Mouse (Mus musculus): ENCODE results near the gene Tbce.
"Not testable (repeated sequence)": the region's sequence is repeated elsewhere in the genome, so short reads cannot be mapped to it uniquely, and the experiment has no call there.

Tbce gene

DNA sequence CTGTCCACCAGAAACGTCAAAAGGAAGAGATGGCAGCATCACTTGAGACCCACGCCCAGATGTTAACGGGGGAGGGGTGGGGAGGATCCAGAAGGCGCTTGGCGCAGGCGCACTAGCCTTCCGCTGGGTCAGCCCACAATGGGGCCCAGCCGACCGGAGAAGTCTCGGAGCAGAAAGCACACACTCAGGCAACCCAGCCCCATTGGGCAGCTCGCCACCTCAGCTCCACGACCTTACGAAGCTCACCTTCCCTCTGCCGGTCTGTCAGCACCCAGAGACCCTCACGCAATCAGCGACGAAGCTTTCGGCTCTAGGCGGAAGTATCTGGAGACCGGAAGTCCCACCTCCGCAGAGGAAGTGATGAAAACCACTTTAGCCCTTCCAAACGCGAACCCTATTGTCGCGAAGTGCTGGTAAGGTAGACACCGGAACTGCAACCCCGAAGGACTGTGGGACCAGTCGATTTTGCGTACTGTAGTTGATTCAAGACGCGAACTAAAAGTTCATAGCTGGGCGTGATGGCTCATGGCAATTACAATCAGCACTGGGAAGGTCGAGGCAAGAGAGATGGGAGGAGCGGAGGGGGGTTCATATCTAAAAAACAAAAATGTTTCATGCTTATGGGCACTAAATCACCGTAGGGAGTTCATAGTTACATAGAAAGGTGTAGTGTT, at the start of gene Tbce:
Gene Tbce, minus strand, starts transcription at position 347 of the 674 bp plus-strand sequence.
- DNase-seq (ENCODE audit: low read depth, low spot score), result peak; percentile 93

DNA sequence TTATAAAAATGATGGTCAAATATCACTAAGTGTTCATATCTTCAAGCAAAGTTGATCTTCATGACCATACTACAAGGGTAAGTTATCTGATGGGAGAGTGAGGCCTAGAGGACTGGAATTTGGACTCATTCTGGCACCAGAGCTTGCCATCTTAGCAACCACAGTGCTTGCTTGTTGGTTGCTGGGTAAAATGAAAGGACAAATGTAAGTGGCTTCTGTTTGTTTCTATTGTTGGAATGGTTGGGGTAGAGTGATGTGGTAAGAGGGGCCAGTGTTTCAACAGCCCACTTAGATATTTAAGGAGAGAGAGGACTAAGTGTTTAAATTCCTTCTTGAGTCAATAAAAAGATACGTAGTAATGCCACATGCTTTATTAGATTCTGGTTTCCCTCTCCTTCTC, 49.2 kb upstream of the Tbce start:
- no peak for DNase-seq (ENCODE audit: low read depth, low spot score)

- DNase-seq (ENCODE audit: low read depth, low spot score), result no peak
Measured at GRCm38 (mm10) chr13:14075326-14075725, 35.9 kb upstream of the Tbce start.

DNA sequence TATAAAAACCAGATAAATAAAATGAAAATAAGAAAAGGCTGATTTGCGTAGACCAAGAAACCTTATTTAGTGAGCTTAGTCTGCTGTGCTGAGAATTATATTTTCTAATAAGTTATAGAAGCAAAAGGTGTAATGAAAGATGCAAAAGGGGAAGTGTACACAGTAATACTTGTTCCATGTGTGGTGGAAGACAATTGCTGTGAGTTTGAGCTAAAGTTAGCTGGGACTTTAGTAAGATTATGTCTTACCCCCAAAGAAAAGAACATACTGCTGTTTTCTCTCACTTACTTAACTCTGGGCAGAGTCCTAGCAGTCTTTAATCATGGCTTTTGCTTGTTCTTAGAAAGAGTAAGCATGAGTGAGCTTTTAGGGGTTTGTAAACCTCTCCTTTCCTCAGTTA, 34.9 kb upstream of the Tbce start:
- no peak for DNase-seq (ENCODE audit: low read depth, low spot score)

DNA sequence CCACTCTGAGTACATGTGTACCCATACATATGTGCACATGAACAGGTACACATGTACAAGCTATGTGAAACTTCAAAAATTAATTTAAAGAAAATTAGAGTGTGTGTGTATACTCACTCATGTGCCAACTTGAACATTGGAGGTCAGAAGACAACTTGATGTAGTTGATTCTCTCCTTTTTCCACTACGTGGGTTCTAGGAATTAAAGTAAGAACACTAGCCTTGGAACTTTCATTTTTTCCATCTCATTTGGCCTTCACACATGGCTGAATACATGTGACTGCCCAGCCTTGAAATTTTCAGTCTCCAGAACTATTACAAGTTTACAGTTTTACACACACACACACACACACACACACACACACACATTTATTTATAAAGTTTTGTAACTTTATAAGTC, 29.9 kb upstream of the Tbce start:
- no peak for DNase-seq (ENCODE audit: low read depth, low spot score)

- DNase-seq (ENCODE audit: low read depth, low spot score), result no peak
Measured at GRCm38 (mm10) chr13:14068035-14068434, 28.6 kb upstream of the Tbce start.

- DNase-seq (ENCODE audit: low read depth, low spot score), result no peak
Measured at GRCm38 (mm10) chr13:14065701-14066100, 26.3 kb upstream of the Tbce start.

DNA sequence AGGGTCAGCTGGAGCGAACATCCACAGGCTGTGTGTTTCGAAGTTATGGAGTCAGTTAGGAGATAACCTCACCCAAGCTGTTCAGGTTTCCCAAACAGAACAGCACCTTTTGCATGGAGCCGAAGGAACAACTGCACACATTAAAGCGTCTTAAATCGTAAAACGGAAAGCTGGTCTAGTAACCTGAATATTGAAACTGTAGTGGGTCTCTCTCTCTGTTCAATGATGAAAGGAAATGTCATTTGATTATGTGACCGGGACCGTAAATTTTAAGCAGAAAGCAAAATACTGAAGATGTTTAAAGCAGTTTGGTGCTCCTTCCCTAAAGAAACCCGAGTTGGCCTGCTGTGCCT, 25.6 kb upstream of the Tbce start:
- no peak for DNase-seq (ENCODE audit: low read depth, low spot score)

DNA sequence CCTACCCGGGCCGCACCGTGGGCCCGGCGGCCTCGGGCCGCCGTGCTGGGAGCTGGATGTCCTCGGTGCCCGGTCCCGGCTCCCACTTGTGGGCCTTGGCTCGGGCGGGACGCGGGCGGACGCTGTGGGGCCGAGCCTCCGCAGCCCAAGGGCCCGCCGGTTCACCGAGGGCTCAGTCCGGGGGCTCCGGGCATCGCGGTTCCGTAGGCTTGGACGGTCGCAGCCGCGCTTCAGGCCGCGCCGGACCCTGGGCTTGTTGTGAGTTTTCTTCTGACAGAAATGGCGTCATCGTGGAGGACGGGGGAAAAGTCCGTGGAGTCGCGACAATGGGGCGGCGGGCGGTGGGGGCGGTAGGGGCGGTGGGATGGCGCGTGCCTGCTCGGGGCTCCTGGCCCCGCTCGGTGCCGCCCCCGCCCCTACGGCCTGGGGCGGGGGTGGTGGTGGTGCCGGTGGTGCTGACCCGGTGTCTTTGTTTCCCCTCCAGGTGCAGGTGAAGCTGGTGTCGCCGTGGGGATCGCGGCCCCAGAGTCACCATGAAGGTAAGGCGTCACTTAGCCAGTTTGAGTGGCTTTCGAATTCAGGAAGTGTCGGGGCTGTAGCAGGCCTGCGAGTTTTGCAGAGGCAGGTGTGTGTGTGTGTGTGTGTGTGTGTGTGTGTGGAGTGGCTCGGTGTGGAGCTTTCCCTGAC, 25.0 kb upstream of the Tbce start:
- DNase-seq (ENCODE audit: low read depth, low spot score), result peak; percentile 63

GRCm38 (mm10) chr13:14063942-14064271, 24.5 kb upstream of the Tbce start:
- no peak for DNase-seq (ENCODE audit: low read depth, low spot score)

DNA sequence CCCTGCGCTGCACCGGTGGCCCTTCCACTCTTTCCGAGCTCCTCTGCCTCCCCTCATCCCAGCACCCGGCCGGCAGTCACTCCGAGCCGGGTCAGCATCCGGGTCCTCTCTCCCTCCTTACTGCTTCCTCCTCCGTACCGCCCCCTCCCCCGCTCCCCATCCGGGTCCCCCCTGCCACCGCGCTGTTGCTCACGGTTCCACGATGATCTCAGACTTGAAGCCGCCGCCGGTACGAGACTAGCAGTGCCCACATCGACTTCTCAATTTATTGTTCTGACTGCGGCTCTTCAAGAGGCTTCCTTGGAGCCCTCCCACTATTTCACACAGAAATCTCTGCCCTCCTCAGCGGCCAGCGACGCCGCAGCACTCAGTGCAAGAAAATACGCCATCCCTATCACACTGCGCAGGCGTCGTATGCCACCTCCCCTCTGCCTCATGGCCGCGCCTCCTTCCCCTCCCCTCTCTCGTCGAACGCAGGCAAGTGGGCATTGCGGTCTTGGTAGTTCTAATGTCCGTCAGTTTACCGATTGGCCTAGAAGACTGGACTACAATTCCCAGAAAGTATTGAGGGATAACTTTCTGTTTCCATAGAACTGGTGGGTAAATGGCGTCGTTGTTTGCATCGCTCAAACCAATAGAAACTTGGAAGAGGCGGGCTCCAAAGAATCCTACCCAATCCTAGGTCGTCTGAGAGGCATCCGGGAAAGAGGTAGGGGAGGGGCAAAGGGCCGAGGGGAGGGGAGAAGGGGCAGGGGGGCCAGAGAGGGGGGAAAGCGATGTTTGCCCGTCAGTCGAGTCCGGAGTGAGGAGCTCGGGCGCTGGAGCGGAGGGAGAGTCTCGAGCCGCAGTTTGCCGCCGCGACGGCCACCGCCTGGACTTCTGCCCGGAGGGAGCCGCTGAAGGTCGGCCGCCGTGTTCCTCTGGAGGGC, 23.8 kb upstream of the Tbce start, which contains the start of the genes Arid4b and Ggps1:
Gene Arid4b, plus strand, starts transcription at position 220 of the 929 bp plus-strand sequence.
Gene Ggps1, minus strand, starts transcription at position 476 of the 929 bp plus-strand sequence.
- peak; percentile 100 for DNase-seq (ENCODE audit: low read depth, low spot score)

GRCm38 (mm10) chr13:14062209-14063012, 23.0 kb upstream of the Tbce start:
- no peak for DNase-seq (ENCODE audit: low read depth, low spot score)

- no peak for DNase-seq (ENCODE audit: low read depth, low spot score)
Measured at GRCm38 (mm10) chr13:14059582-14059981, 20.1 kb upstream of the Tbce start.

- no peak for DNase-seq (ENCODE audit: low read depth, low spot score)
Measured at GRCm38 (mm10) chr13:14056801-14057200, 17.4 kb upstream of the Tbce start.

DNA sequence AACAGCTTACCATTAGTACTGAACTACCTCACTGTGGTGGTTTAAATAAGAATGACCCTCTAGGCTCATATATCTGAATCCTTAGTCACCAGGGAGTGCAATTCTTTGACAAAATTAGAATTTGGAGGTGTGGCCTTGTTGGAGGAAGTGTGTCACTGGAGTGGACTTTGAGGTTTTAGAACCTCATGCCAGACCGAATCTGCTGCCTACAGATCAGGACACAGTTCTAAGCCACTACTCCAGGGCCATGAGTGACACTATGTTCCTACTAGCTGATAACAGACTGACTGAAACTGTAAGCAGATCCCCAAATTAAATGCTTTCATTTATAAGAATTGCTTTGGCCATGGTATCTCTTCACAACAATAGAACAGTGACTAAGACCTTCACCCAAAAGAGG, 10.4 kb upstream of the Tbce start:
- no peak for DNase-seq (ENCODE audit: low read depth, low spot score)

- DNase-seq (ENCODE audit: low read depth, low spot score), result no peak
Measured at GRCm38 (mm10) chr13:14044521-14044920, 5.1 kb upstream of the Tbce start.

DNA sequence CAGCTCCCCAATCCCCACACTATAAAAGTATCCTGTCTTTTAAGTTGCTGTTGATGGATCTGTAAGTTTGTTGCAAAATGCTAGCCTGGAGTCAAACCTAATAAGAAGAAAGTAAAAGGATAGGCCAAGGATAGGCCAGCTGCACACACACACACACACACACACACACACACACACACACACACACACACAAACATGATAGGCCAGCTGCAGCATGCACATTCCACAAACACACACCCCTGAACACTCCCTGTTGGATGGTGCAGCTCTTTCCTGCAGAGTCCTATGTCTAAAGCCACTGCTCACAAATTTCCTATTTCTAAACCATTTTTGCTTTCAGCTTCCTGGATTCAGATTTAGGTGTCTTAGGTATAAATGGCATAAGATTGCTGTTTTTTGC, 4.4 kb upstream of the Tbce start:
- DNase-seq (ENCODE audit: low read depth, low spot score), result no peak

- peak; percentile 21 for DNase-seq (ENCODE audit: low read depth, low spot score)
Measured at GRCm38 (mm10) chr13:14040186-14040585, 748 bp upstream of the Tbce start.

DNA sequence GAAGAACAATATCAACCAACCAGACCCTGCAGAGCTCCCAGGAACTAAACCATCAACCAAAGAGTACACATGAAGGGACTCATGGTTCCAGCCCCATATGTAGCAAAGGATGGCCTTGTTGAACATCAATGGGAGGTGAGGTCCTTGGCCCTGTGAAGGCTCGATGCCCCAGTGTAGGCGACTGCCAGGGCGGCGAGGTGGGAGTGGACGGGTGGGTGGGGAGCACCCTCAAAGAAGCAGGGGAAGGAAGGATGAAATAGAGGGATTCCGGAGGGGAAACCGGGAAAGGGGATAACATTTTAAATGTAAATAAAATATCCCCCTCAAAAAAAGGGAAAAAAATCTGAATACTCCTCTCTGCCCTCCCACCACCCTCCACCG, 537 bp downstream of the Tbce start:
- DNase-seq (ENCODE audit: low read depth, low spot score), result no peak

- no peak for DNase-seq (ENCODE audit: low read depth, low spot score)
Measured at GRCm38 (mm10) chr13:14035875-14036630, 3.4 kb downstream of the Tbce start.

GRCm38 (mm10) chr13:14035352-14035751, 4.1 kb downstream of the Tbce start:
- not testable (repeated sequence) for DNase-seq (ENCODE audit: low read depth, low spot score)

All from ZHBTc4 (cell line).